Mouse (Mus musculus) neural tube, embryonic 13.5 days (tissue): ENCODE results near the gene Sox11. TPM values are rescaled to one million over a fixed set of nuclear protein-coding genes. Genes with fewer than 3 reads are reported as not detected.

Experiments
- ATAC-seq: fragments of 200-750 bp; cut with Nextera tagmentation; 2 replicates; pipeline ENCODE4 v1.8.0; 2017; ENCODE audit warnings: low read depth, mild to moderate bottlenecking, moderate TSS enrichment, moderate library complexity
- H3K27ac ChIP-seq: fragments of 300-500 bp; sonication (generic); replicated peaks from 2 replicates; pipeline ENCODE4 v1.5.1; 2015; ENCODE audit warnings: moderate library complexity, mild to moderate bottlenecking, inconsistent platforms
- H3K27me3 ChIP-seq: fragments of 300-500 bp; sonication (generic); 2 replicates; pipeline ENCODE4 v1.6.1; 2015; ENCODE audit warnings: mild to moderate bottlenecking, inconsistent platforms
- H3K36me3 ChIP-seq: fragments of 300-500 bp; sonication (generic); 2 replicates; pipeline ENCODE4 v1.6.1; 2015; ENCODE audit warnings: mild to moderate bottlenecking, inconsistent platforms
- H3K4me1 ChIP-seq: fragments of 300-500 bp; sonication (generic); replicated peaks from 2 replicates; pipeline ENCODE4 v1.6.1; 2015; ENCODE audit warnings: inconsistent platforms
- H3K4me2 ChIP-seq: fragments of 300-500 bp; sonication (generic); 2 replicates; pipeline ENCODE4 v1.6.1; 2015; ENCODE audit warnings: inconsistent platforms, mild to moderate bottlenecking, moderate library complexity
- H3K4me3 ChIP-seq: fragments of 300-500 bp; sonication (generic); 2 replicates; pipeline ENCODE4 v1.5.1; 2015; ENCODE audit warnings: mild to moderate bottlenecking, inconsistent platforms
- H3K9ac ChIP-seq: fragments of 300-500 bp; sonication (generic); 2 replicates; pipeline ENCODE4 v1.6.1; 2015; ENCODE audit warnings: moderate library complexity, mild to moderate bottlenecking, inconsistent platforms
- H3K9me3 ChIP-seq: fragments of 300-500 bp; sonication (generic); 2 replicates; pipeline ENCODE4 v1.6.1; 2016; ENCODE audit warnings: inconsistent platforms
- WGBS: fragments of 180-500 bp; shearing (Covaris S2); methylation state at CpG from one replicate; pipeline ENCODE4 v1.1.7; 2015; 5-methylcytosine and 5-hydroxymethylcytosine counted together
- polyA plus RNA-seq: library from polyadenylated mRNA; unstranded; fragments of >200 nt; fragmentation: Nextera tagmentation; extraction: Ambion mirVana; gene quantifications from 2 replicates; pipeline ENCODE4 v1.2.1, GENCODE M21; 2015

Gene Sox11
- polyA plus RNA-seq: 512 and 534 TPM in 2 replicates

GRCm38 (mm10) chr12:27341871-27342690, at the start of gene Sox11:
TSS of gene Sox11 (minus strand) at chr12:27342574.
- ATAC-seq: peak; percentile 44
- H3K36me3 ChIP-seq: no peaks in the 10 kb centered on the region
- H3K4me1 ChIP-seq: peaks cover 23% of the 10 kb centered on the region
- under 1% methylated on average over 77 of the region's 95 CpGs for WGBS
- H3K9me3 ChIP-seq: no peaks in the 10 kb centered on the region
- peak within 1 kb of the TSS; percentile 65 for H3K4me2 ChIP-seq
- H3K27me3 ChIP-seq: no peaks in the 10 kb centered on the region
- H3K27ac ChIP-seq: peak within 1 kb of the TSS; percentile 100
- H3K4me3 ChIP-seq: peak within 1 kb of the TSS; percentile 100
- H3K9ac ChIP-seq: peak within 1 kb of the TSS; percentile 100

DNA sequence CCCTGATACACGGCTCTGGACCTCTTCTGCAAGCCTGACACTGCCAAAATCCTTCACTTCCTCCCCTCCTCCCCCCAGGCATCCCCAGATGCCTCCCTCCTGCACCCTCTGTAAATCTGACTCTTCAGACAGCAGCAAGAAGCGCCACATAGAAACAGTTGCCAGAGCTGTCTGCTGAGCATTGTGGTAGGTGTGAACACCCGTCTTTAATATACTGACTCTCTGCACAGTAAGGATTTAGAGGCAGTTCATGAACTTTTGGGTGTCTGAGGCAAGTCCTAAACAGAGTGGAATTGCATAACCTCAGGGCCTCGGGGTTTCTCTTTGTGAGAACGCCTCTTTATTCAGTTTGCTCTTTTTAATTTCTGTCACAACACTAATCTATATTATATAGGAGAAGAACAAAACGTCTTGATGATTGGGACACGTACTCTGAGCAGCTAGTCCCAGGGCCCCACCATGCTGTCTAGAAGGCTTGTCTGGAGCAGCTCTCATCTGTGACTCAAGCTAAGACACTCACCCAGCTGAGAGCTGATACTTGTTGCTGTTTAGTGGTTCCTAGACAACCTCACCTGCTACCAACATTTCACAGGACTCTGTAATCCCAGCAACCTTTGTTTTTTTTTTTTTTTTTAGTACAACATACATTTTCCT, 49.4 kb upstream of the Sox11 start:
- 23% methylated on average over 7 of the region's 7 CpGs for WGBS

GRCm38 (mm10) chr12:27390439-27390838, 48.1 kb upstream of the Sox11 start:
- no peak overlapping the region for H3K27ac ChIP-seq
- 0 out of 2 replicates have a peak, but pooled peaks cover 3% of the 10 kb centered on the region for H3K4me1 ChIP-seq
- H3K27me3 ChIP-seq: no peaks in the 10 kb centered on the region
- 64% methylated on average over 3 of the region's 3 CpGs for WGBS
- H3K9me3 ChIP-seq: no peaks in the 10 kb centered on the region
- H3K36me3 ChIP-seq: no peaks in the 10 kb centered on the region
- no peak overlapping the region for H3K9ac ChIP-seq
- ATAC-seq: no peak
- H3K4me2 ChIP-seq: no peak overlapping the region
- H3K4me3 ChIP-seq: no peak overlapping the region

More for the DNA sequence above, 49.4 kb upstream of the Sox11 start:
- ATAC-seq: no peak
- Histone ChIP-seq H3K4me3 (no peak overlapping the region), H3K27ac (no peak overlapping the region), H3K4me1 (0 out of 2 replicates have a peak, but pooled peaks cover 3% of the 10 kb centered on the region), H3K4me2 (no peak overlapping the region), H3K9ac (no peak overlapping the region), H3K36me3 (no peaks in the 10 kb centered on the region), H3K9me3 (no peaks in the 10 kb centered on the region), H3K27me3 (no peaks in the 10 kb centered on the region)

- Histone ChIP-seq H3K9me3 (no peaks in the 10 kb centered on the region), H3K4me1 (0 out of 2 replicates have a peak, but pooled peaks cover 3% of the 10 kb centered on the region), H3K9ac (no peak overlapping the region), H3K27ac (no peak overlapping the region), H3K27me3 (no peaks in the 10 kb centered on the region), H3K4me2 (no peak overlapping the region), H3K36me3 (no peaks in the 10 kb centered on the region), H3K4me3 (no peak overlapping the region)
- no peak for ATAC-seq
Measured at GRCm38 (mm10) chr12:27389429-27389828, 47.1 kb upstream of the Sox11 start.

GRCm38 (mm10) chr12:27372505-27372904, 30.1 kb upstream of the Sox11 start:
- 72% methylated on average over 3 of the region's 3 CpGs for WGBS
- Histone ChIP-seq H3K9me3 (no peaks in the 10 kb centered on the region), H3K27me3 (no peaks in the 10 kb centered on the region), H3K27ac (no peak overlapping the region), H3K4me3 (no peak overlapping the region), H3K36me3 (no peaks in the 10 kb centered on the region), H3K4me1 (no peaks in the 10 kb centered on the region), H3K9ac (no peak overlapping the region), H3K4me2 (no peak overlapping the region)
- no peak for ATAC-seq

- no peak overlapping the region for H3K4me2 ChIP-seq
- no peak overlapping the region for H3K9ac ChIP-seq
- no peak overlapping the region for H3K4me3 ChIP-seq
- H3K27me3 ChIP-seq: no peaks in the 10 kb centered on the region
- no peak overlapping the region for H3K27ac ChIP-seq
- 73% methylated on average over 2 of the region's 2 CpGs for WGBS
- ATAC-seq: no peak
- no peaks in the 10 kb centered on the region for H3K36me3 ChIP-seq
- no peaks in the 10 kb centered on the region for H3K9me3 ChIP-seq
- H3K4me1 ChIP-seq: no peaks in the 10 kb centered on the region
Measured at GRCm38 (mm10) chr12:27370756-27371155, 28.4 kb upstream of the Sox11 start.

- Histone ChIP-seq H3K27ac (no peak overlapping the region), H3K9ac (no peak overlapping the region), H3K9me3 (no peaks in the 10 kb centered on the region), H3K4me3 (no peak overlapping the region), H3K36me3 (no peaks in the 10 kb centered on the region), H3K27me3 (no peaks in the 10 kb centered on the region), H3K4me2 (no peak overlapping the region), H3K4me1 (peaks cover 25% of the 10 kb centered on the region)
- 80% methylated on average over 2 of the region's 2 CpGs for WGBS
- no peak for ATAC-seq
Measured at GRCm38 (mm10) chr12:27367476-27367875, 25.1 kb upstream of the Sox11 start.

GRCm38 (mm10) chr12:27363840-27364640, 21.7 kb upstream of the Sox11 start:
- H3K9ac ChIP-seq: no peak overlapping the region
- WGBS: 22% methylated on average over 16 of the region's 16 CpGs
- ATAC-seq: peak; percentile 93
- H3K36me3 ChIP-seq: no peaks in the 10 kb centered on the region
- peaks cover 25% of the 10 kb centered on the region for H3K4me1 ChIP-seq
- H3K27ac ChIP-seq: peak overlapping the region; percentile 83
- H3K9me3 ChIP-seq: no peaks in the 10 kb centered on the region
- H3K4me3 ChIP-seq: peak overlapping the region; percentile 9; the same call in 1 of the 2 replicates
- peak overlapping the region; percentile 44 for H3K4me2 ChIP-seq
- H3K27me3 ChIP-seq: no peaks in the 10 kb centered on the region

GRCm38 (mm10) chr12:27357076-27357637, 14.8 kb upstream of the Sox11 start:
- H3K9ac ChIP-seq: peak overlapping the region; percentile 62; the same call in 1 of the 2 replicates

GRCm38 (mm10) chr12:27356571-27356970, 14.2 kb upstream of the Sox11 start:
- WGBS: 44% methylated on average over 5 of the region's 5 CpGs
- peaks cover 17% of the 10 kb centered on the region for H3K4me1 ChIP-seq
- H3K27me3 ChIP-seq: no peaks in the 10 kb centered on the region
- no peak overlapping the region for H3K4me3 ChIP-seq
- H3K27ac ChIP-seq: peak overlapping the region; percentile 93
- H3K9me3 ChIP-seq: no peaks in the 10 kb centered on the region
- H3K9ac ChIP-seq: peak overlapping the region; percentile 62; the same call in 1 of the 2 replicates
- no peaks in the 10 kb centered on the region for H3K36me3 ChIP-seq
- peak overlapping the region; percentile 45; the same call in 1 of the 2 replicates for H3K4me2 ChIP-seq
- peak; percentile 32; the same call in 1 of the 2 replicates for ATAC-seq

More at GRCm38 (mm10) chr12:27357076-27357637, 14.8 kb upstream of the Sox11 start:
- 10% methylated on average over 12 of the region's 12 CpGs for WGBS
- H3K4me3 ChIP-seq: no peak overlapping the region
- H3K36me3 ChIP-seq: no peaks in the 10 kb centered on the region
- H3K4me2 ChIP-seq: peak overlapping the region; percentile 45
- ATAC-seq: peak; percentile 95
- no peaks in the 10 kb centered on the region for H3K27me3 ChIP-seq
- peak overlapping the region; percentile 93 for H3K27ac ChIP-seq
- H3K9me3 ChIP-seq: no peaks in the 10 kb centered on the region
- H3K4me1 ChIP-seq: peaks cover 17% of the 10 kb centered on the region

DNA sequence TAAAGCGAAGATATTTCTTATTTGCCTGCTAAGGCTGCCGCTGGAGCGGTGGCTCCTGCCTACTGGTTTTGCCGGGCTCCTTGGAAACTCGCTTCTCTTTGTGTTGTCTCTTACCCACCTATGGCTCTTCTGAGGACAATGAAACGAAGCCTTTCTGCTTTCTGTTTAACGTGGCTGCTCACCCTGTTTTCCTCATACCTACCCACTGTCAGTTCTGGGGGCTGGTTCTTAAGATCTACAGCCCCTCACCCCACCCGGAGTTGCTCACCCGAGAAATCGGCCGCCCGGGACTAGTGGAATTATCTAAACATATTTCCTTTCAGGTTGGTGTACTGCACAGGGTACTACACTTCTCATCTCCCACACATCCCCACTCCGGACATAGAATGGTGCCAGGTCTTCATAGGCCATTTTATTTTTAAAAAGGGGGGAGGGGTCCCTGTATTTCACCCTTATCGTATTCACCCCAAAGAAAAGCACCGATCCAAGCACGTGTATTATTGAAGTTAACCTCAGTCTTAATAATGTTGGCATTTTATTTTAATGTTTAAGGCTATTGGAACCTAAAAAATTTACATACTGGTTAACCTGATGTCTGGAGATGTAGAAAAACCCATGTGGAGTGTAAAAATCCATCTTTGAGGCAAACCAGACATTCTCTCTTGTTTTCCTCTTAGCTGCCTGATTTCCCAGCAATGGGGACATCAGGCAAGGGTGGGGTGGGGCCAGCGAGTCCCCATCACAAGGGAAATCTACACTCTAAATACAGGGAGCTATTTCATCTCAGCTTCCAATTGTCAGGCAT, 1.4 kb upstream of the Sox11 start:
- Histone ChIP-seq H3K4me1 (peaks cover 20% of the 10 kb centered on the region), H3K27ac (peak overlapping the region; percentile 100), H3K9ac (peak overlapping the region; percentile 80), H3K27me3 (no peaks in the 10 kb centered on the region), H3K4me3 (peak overlapping the region; percentile 100), H3K4me2 (peak overlapping the region; percentile 62), H3K9me3 (no peaks in the 10 kb centered on the region), H3K36me3 (no peaks in the 10 kb centered on the region)
- WGBS: 2% methylated on average over 17 of the region's 17 CpGs
- ATAC-seq: peak; percentile 15
